Comparison of ENCODE assay signal across 25 mouse cellular contexts in genomic region chr7:142987718-142988117, GRCm38 (mm10). TPM values are rescaled to one million over a fixed set of nuclear protein-coding genes. Genes with fewer than 3 reads are reported as not detected.
DNase-seq lines count a peak whose midpoint lies in the region; ATAC-seq and TF ChIP-seq lines count a peak whose summit lies in the region.
"Had no signal": no experiment of that assay in that cellular context is flagged by ENCODE, and none has a peak within 500 bp of the region (broad histone marks: within the 10 kb centered on the region; RNA-seq: fewer than 3 reads in every experiment).

No protein-coding gene starts in this region.

- no peak overlapping the region for H3K4me2 ChIP-seq in stomach, embryonic 15.5 days
- H3K4me2 ChIP-seq in stomach, postnatal 0 days (replicated peaks; ENCODE audit: low read depth) = no peak overlapping the region
- H3K4me2 ChIP-seq in liver, embryonic 14.5 days (ENCODE audit: low read depth) = peak overlapping the region; percentile 52
- no peak overlapping the region for H3K4me2 ChIP-seq in kidney, embryonic 14.5 days (replicated peaks; ENCODE audit: low read depth, low read length)
- H3K4me2 ChIP-seq: embryonic facial prominence, embryonic 12.5 days; forebrain, embryonic 13.5 days; heart, embryonic 11.5 days; heart, embryonic 15.5 days; hindbrain, embryonic 13.5 days had no signal

- DNase-seq in stomach, postnatal 0 days (ENCODE audit: low spot score) = no peak
- DNase-seq in liver, embryonic 14.5 days (ENCODE audit: low read depth in 3 of 3, low spot score in 3 of 3) = peak; percentile 44 to 55 (median 50)
- no peak for DNase-seq in spleen, postnatal 10 days (ENCODE audit: low spot score in 2 of 2)
- no peak for DNase-seq in thymus, postnatal 25 days
- DNase-seq: adrenal gland, adult 8-10 months; adrenal gland, postnatal 36 days; cerebellum, adult 8-10 months; cerebellum, postnatal 14 days; forebrain, postnatal 0 days; gastrocnemius, postnatal 14 days; heart, adult 2 months; heart, postnatal 14 days had no signal

- H3K9me3 ChIP-seq in stomach, embryonic 15.5 days = no peaks in the 10 kb centered on the region
- H3K9me3 ChIP-seq in stomach, postnatal 0 days (ENCODE audit: control insufficient read depth, low read length) = no peaks in the 10 kb centered on the region
- H3K9me3 ChIP-seq in liver, embryonic 14.5 days (ENCODE audit: control insufficient read depth, low read length) = no peaks in the 10 kb centered on the region
- no peaks in the 10 kb centered on the region for H3K9me3 ChIP-seq in kidney, embryonic 14.5 days (ENCODE audit: control insufficient read depth, low read length)
- H3K9me3 ChIP-seq: embryonic facial prominence, embryonic 12.5 days; forebrain, embryonic 13.5 days; heart, embryonic 15.5 days; hindbrain, embryonic 13.5 days had no signal

- no peaks in the 10 kb centered on the region for H3K36me3 ChIP-seq in stomach, embryonic 15.5 days
- no peaks in the 10 kb centered on the region for H3K36me3 ChIP-seq in stomach, postnatal 0 days (ENCODE audit: control insufficient read depth, insufficient read depth, low read length)
- no peaks in the 10 kb centered on the region for H3K36me3 ChIP-seq in liver, embryonic 14.5 days (replicated peaks; ENCODE audit: control insufficient read depth, insufficient read depth, low read depth)
- no peaks in the 10 kb centered on the region for H3K36me3 ChIP-seq in kidney, embryonic 14.5 days (ENCODE audit: control insufficient read depth, insufficient read depth, low read length)
- H3K36me3 ChIP-seq: embryonic facial prominence, embryonic 12.5 days; heart, embryonic 15.5 days; hindbrain, embryonic 13.5 days had no signal

- H3K4me1 ChIP-seq in stomach, embryonic 15.5 days = no peaks in the 10 kb centered on the region
- H3K4me1 ChIP-seq in stomach, postnatal 0 days (replicated peaks; ENCODE audit: control insufficient read depth, insufficient read depth) = no peaks in the 10 kb centered on the region
- H3K4me1 ChIP-seq in liver, embryonic 14.5 days (replicated peaks; ENCODE audit: control insufficient read depth in 2 of 2, insufficient read depth in 2 of 2, low read length in 1 of 2) = peaks cover 11 to 20% of the 10 kb centered on the region in 2 experiments
- no peaks in the 10 kb centered on the region for H3K4me1 ChIP-seq in kidney, embryonic 14.5 days (ENCODE audit: control insufficient read depth, insufficient read depth, low read length)
- H3K4me1 ChIP-seq: embryonic facial prominence, embryonic 12.5 days; forebrain, embryonic 13.5 days; hindbrain, embryonic 13.5 days had no signal

- H3K27me3 ChIP-seq in stomach, embryonic 15.5 days (replicated peaks) = no peaks in the 10 kb centered on the region
- H3K27me3 ChIP-seq in stomach, postnatal 0 days (ENCODE audit: control insufficient read depth, insufficient read depth, low read length) = no peaks in the 10 kb centered on the region
- no peaks in the 10 kb centered on the region; the same call in 1 of the 2 replicates for H3K27me3 ChIP-seq in liver, embryonic 14.5 days (ENCODE audit: control insufficient read depth, insufficient read depth, low read length)
- H3K27me3 ChIP-seq in kidney, embryonic 14.5 days (ENCODE audit: control insufficient read depth, insufficient read depth, low read length) = no peaks in the 10 kb centered on the region
- H3K27me3 ChIP-seq: embryonic facial prominence, embryonic 12.5 days; forebrain, embryonic 13.5 days had no signal

- H3K27ac ChIP-seq in stomach, embryonic 15.5 days = no peak overlapping the region
- no peak overlapping the region for H3K27ac ChIP-seq in stomach, postnatal 0 days (replicated peaks)
- H3K27ac ChIP-seq in liver, embryonic 14.5 days = no peak overlapping the region
- H3K27ac ChIP-seq in kidney, embryonic 14.5 days (ENCODE audit: low read depth, low read length) = no peak overlapping the region
- H3K27ac ChIP-seq: embryonic facial prominence, embryonic 12.5 days; forebrain, embryonic 13.5 days; heart, adult 2 months; heart, embryonic 15.5 days; hindbrain, embryonic 13.5 days had no signal

- peak; percentile 65; the same call in 1 of the 2 replicates for ATAC-seq in stomach, embryonic 15.5 days (ENCODE audit: insufficient read depth, low FRiP score, low read depth)
- no peak for ATAC-seq in stomach, postnatal 0 days (ENCODE audit: low FRiP score, low TSS enrichment)
- ATAC-seq in liver, embryonic 14.5 days (ENCODE audit: insufficient read depth) = peak; percentile 88
- ATAC-seq in megakaryocyte progenitor cell, adult 5-6 weeks (replicated peaks; ENCODE audit: poor library complexity) = peak; percentile 53; the same call in 1 of the 2 replicates
- ATAC-seq in kidney, embryonic 14.5 days (ENCODE audit: low FRiP score, low TSS enrichment) = no peak
- ATAC-seq: activated CD4-positive, CD25-positive, alpha-beta regulatory T cell, adult 4 months; forebrain, embryonic 13.5 days; forebrain, postnatal 0 days; Patski had no signal

- no peak for TF ChIP-seq EP300 in stomach, postnatal 0 days (optimal IDR thresholded peaks at IDR 0.05)
- TF ChIP-seq EP300 in liver, embryonic 14.5 days (IDR thresholded peaks at IDR 0.05; ENCODE audit: low read depth) = peak; percentile 71

- WGBS in stomach, embryonic 15.5 days = 67% methylated on average over 3 of the region's 3 CpGs
- 70% methylated on average over 3 of the region's 3 CpGs for WGBS in stomach, postnatal 0 days
- 31% methylated on average over 3 of the region's 3 CpGs for whole genome bisulfite sequencing in liver, embryonic 14.5 days (ENCODE audit: insufficient replicate concordance)
- 86% methylated on average over 3 of the region's 3 CpGs for WGBS in kidney, embryonic 14.5 days

- H3K4me3 ChIP-seq in stomach, embryonic 15.5 days (replicated peaks) = no peak overlapping the region
- H3K4me3 ChIP-seq in stomach, postnatal 0 days (ENCODE audit: low read depth, low read length) = no peak overlapping the region
- H3K4me3 ChIP-seq in liver, embryonic 14.5 days (ENCODE audit: insufficient read depth in 1 of 2, low read depth in 2 of 2, low read length in 2 of 2) = no peak overlapping the region
- H3K4me3 ChIP-seq in kidney, embryonic 14.5 days (ENCODE audit: low read length) = no peak overlapping the region
- H3K4me3 ChIP-seq: embryonic facial prominence, embryonic 12.5 days; forebrain, embryonic 13.5 days; heart, adult 2 months; heart, embryonic 15.5 days; hindbrain, embryonic 13.5 days had no signal

- TF ChIP-seq CTCF in stomach, postnatal 0 days (IDR thresholded peaks at IDR 0.05; ENCODE audit: low read depth) = no peak
- TF ChIP-seq CTCF in liver, embryonic 14.5 days (IDR thresholded peaks at IDR 0.05; ENCODE audit: low read depth) = no peak

- H3K9ac ChIP-seq in stomach, embryonic 15.5 days = no peak overlapping the region
- no peak overlapping the region for H3K9ac ChIP-seq in stomach, postnatal 0 days (ENCODE audit: low read length)
- H3K9ac ChIP-seq in liver, embryonic 14.5 days (replicated peaks) = no peak overlapping the region; the same call in 1 of the 2 replicates
- H3K9ac ChIP-seq in kidney, embryonic 14.5 days (ENCODE audit: low read depth, low read length) = no peak overlapping the region
- H3K9ac ChIP-seq: embryonic facial prominence, embryonic 12.5 days; forebrain, embryonic 13.5 days; forebrain, postnatal 0 days; heart, embryonic 15.5 days; hindbrain, embryonic 13.5 days had no signal

RNA-seq across cellular contexts. Expression of gene Tspan32, which starts 17.1 kb away (rescaled TPM):
- 3.6 and 7.3 TPM in 2 replicates for polyA plus RNA-seq in stomach, embryonic 15.5 days (2015; fragmentation: Nextera tagmentation; extraction: Ambion mirVana)
- polyA plus RNA-seq in stomach, postnatal 0 days (2015; fragmentation: Nextera tagmentation; extraction: Ambion mirVana) = 0.61 and 0.98 TPM in 2 replicates
- polyA plus RNA-seq in liver, embryonic 14.5 days (2012; rRNA removed) = 40.7 and 47.7 TPM in 2 replicates
- polyA plus RNA-seq in liver, embryonic 14.5 days (2014; fragmentation: Nextera tagmentation; extraction: Ambion mirVana) = 78.4 and 87.9 TPM in 2 replicates
- total RNA-seq in megakaryocyte progenitor cell, adult 5-6 weeks (2015) = 127 and 144 TPM in 2 replicates
- 98.1 and 105 TPM in 2 replicates for total RNA-seq in megakaryocyte progenitor cell, adult 5-6 weeks (2017)
- 0.79 and 0.97 TPM in 2 replicates for polyA plus RNA-seq in kidney, embryonic 14.5 days (2014; fragmentation: Nextera tagmentation; extraction: Ambion mirVana)

RNA-seq across cellular contexts. Expression of gene Ascl2, which starts 18.7 kb away (rescaled TPM):
- polyA plus RNA-seq in stomach, embryonic 15.5 days (2015; fragmentation: Nextera tagmentation; extraction: Ambion mirVana) = 5.5 and 6.1 TPM in 2 replicates
- 4.3 and 4.5 TPM in 2 replicates for polyA plus RNA-seq in stomach, postnatal 0 days (2015; fragmentation: Nextera tagmentation; extraction: Ambion mirVana)
- 0.30 and 0.44 TPM in 2 replicates for polyA plus RNA-seq in liver, embryonic 14.5 days (2012; rRNA removed)
- 0.19 and 0.36 TPM in 2 replicates for polyA plus RNA-seq in liver, embryonic 14.5 days (2014; fragmentation: Nextera tagmentation; extraction: Ambion mirVana)
- 0.67 and 1.0 TPM in 2 replicates for total RNA-seq in megakaryocyte progenitor cell, adult 5-6 weeks (2015)
- 0.68 TPM in 1 of 2 replicates, not detected in the other for total RNA-seq in megakaryocyte progenitor cell, adult 5-6 weeks (2017)
- polyA plus RNA-seq in kidney, embryonic 14.5 days (2014; fragmentation: Nextera tagmentation; extraction: Ambion mirVana) = 0.43 and 0.67 TPM in 2 replicates
- total RNA-seq: forebrain, postnatal 0 days; gastrocnemius, adult 18-20 months; gastrocnemius, postnatal 14 days; heart, adult 2 months; hematopoietic stem cell, adult 5-6 weeks had no signal

RNA-seq across cellular contexts. Expression of gene Th, which starts 56.8 kb away (rescaled TPM):
- polyA plus RNA-seq in stomach, embryonic 15.5 days (2015; fragmentation: Nextera tagmentation; extraction: Ambion mirVana) = 3.4 and 5.7 TPM in 2 replicates
- 0.76 and 1.2 TPM in 2 replicates for polyA plus RNA-seq in stomach, postnatal 0 days (2015; fragmentation: Nextera tagmentation; extraction: Ambion mirVana)
- 0.01 TPM in 1 of 2 replicates, not detected in the other for polyA plus RNA-seq in liver, embryonic 14.5 days (2012; rRNA removed)
- 0.08 TPM in 1 of 2 replicates, not detected in the other for polyA plus RNA-seq in liver, embryonic 14.5 days (2014; fragmentation: Nextera tagmentation; extraction: Ambion mirVana)
- not detected in 2 replicates for total RNA-seq in megakaryocyte progenitor cell, adult 5-6 weeks (2015)
- total RNA-seq in megakaryocyte progenitor cell, adult 5-6 weeks (2017) = not detected in 2 replicates
- polyA plus RNA-seq in kidney, embryonic 14.5 days (2014; fragmentation: Nextera tagmentation; extraction: Ambion mirVana) = 0.10 and 0.22 TPM in 2 replicates
- total RNA-seq: heart, adult 2 months; heart, postnatal 14 days; hematopoietic stem cell, adult 5-6 weeks had no signal
- polyA plus RNA-seq: activated CD4-positive, CD25-positive, alpha-beta regulatory T cell, adult 4 months; C2C12; Patski had no signal

Comparison
In these comparisons a context has a peak if more than half of its experiments do, and no peak if none do; other contexts are left out.
1. ATAC-seq: peak in stomach, embryonic 15.5 days (single experiment), liver, embryonic 14.5 days (single experiment) and megakaryocyte progenitor cell, adult 5-6 weeks (single experiment); none in stomach, postnatal 0 days (single experiment) and kidney, embryonic 14.5 days (single experiment).
2. DNase-seq: peak in liver, embryonic 14.5 days (3 of 3); none in stomach, postnatal 0 days (single experiment), spleen, postnatal 10 days (0 of 2) and thymus, postnatal 25 days (single experiment).